Mouse (Mus musculus) midbrain, embryonic 13.5 days (tissue): ENCODE data around the gene Set. TPM values are rescaled to one million over a fixed set of nuclear protein-coding genes. Genes with fewer than 3 reads are reported as not detected.
A peak's percentile ranks its signal among the peaks of the same experiment; 100 is the strongest.

Experiments
- ATAC-seq: fragments of 200-750 bp; cut with Nextera tagmentation; 2 replicates; pipeline ENCODE4 v1.8.0; 2017; ENCODE audit warnings: mild to moderate bottlenecking, moderate TSS enrichment, moderate library complexity
- H3K27ac ChIP-seq: fragments of 300-500 bp; sonication (generic); 2 replicates; pipeline ENCODE4 v1.5.1; 2015; ENCODE audit warnings: inconsistent platforms, mild to moderate bottlenecking, moderate library complexity
- H3K27me3 ChIP-seq: fragments of 300-500 bp; sonication (generic); 2 replicates; pipeline ENCODE4 v1.6.1; 2015; ENCODE audit warnings: mild to moderate bottlenecking, inconsistent platforms
- H3K36me3 ChIP-seq: fragments of 300-500 bp; sonication (generic); 2 replicates; pipeline ENCODE4 v1.6.1; 2015; ENCODE audit warnings: mild to moderate bottlenecking, inconsistent platforms
- H3K4me1 ChIP-seq: fragments of 300-500 bp; sonication (generic); replicated peaks from 2 replicates; pipeline ENCODE4 v1.6.1; 2015; ENCODE audit warnings: inconsistent platforms
- H3K4me2 ChIP-seq: fragments of 300-500 bp; sonication (generic); replicated peaks from 2 replicates; pipeline ENCODE4 v1.6.1; 2015; ENCODE audit warnings: moderate library complexity, mild to moderate bottlenecking, inconsistent platforms
- H3K4me3 ChIP-seq: fragments of 300-500 bp; sonication (generic); replicated peaks from 2 replicates; pipeline ENCODE4 v1.5.1; 2015; ENCODE audit warnings: mild to moderate bottlenecking, inconsistent platforms
- H3K9ac ChIP-seq: fragments of 300-500 bp; sonication (generic); replicated peaks from 2 replicates; pipeline ENCODE4 v1.6.1; 2015; ENCODE audit warnings: mild to moderate bottlenecking, inconsistent platforms
- H3K9me3 ChIP-seq: fragments of 300-500 bp; sonication (generic); 2 replicates; pipeline ENCODE4 v1.6.1; 2016; ENCODE audit warnings: mild to moderate bottlenecking, inconsistent platforms
- WGBS: fragments of 180-500 bp; shearing (Covaris S2); methylation state at CpG from one replicate; pipeline ENCODE4 v1.1.7; 2015; 5-methylcytosine and 5-hydroxymethylcytosine counted together
- polyA plus RNA-seq: library from polyadenylated mRNA; unstranded; fragments of >200 nt; fragmentation: Nextera tagmentation; extraction: Ambion mirVana; gene quantifications from 2 replicates; pipeline ENCODE4 v1.2.1, GENCODE M21; 2015

Gene Set
- 448 and 482 TPM in 2 replicates for polyA plus RNA-seq

GRCm38 (mm10) chr2:30057223-30057904 is at the start of gene Set:
Set (plus strand) TSS chr2:30057378.
- Histone ChIP-seq H3K9ac (no peak within 1 kb of the TSS), H3K27me3 (0 out of 2 replicates have a peak, but pooled peaks cover 5% of the 10 kb centered on the region), H3K4me1 (peaks cover 11% of the 10 kb centered on the region), H3K4me2 (no peak within 1 kb of the TSS), H3K27ac (no peak within 1 kb of the TSS), H3K36me3 (no peaks in the 10 kb centered on the region), H3K4me3 (no peak within 1 kb of the TSS), H3K9me3 (no peaks in the 10 kb centered on the region)
- no peak for ATAC-seq
- 50% methylated on average over 12 of the region's 12 CpGs for WGBS

- no peak overlapping the region for H3K27ac ChIP-seq
- no peaks in the 10 kb centered on the region for H3K4me1 ChIP-seq
- no peak overlapping the region for H3K4me3 ChIP-seq
- no peaks in the 10 kb centered on the region for H3K9me3 ChIP-seq
- no peaks in the 10 kb centered on the region for H3K27me3 ChIP-seq
- no peak overlapping the region for H3K4me2 ChIP-seq
- 91% methylated on average over 1 of the region's 1 CpGs for WGBS
- no peak overlapping the region for H3K9ac ChIP-seq
- no peak for ATAC-seq
- H3K36me3 ChIP-seq, result peaks cover 97% of the 10 kb centered on the region
These were observed 48.1 kb upstream of the Set start for GRCm38 (mm10) chr2:30009101-30009500.

- Histone ChIP-seq H3K4me3 (no peak overlapping the region), H3K36me3 (peaks cover 99% of the 10 kb centered on the region), H3K4me2 (no peak overlapping the region), H3K27me3 (no peaks in the 10 kb centered on the region), H3K27ac (no peak overlapping the region), H3K9ac (no peak overlapping the region), H3K9me3 (no peaks in the 10 kb centered on the region), H3K4me1 (no peaks in the 10 kb centered on the region)
- WGBS, result 94% methylated on average over 8 of the region's 8 CpGs
- ATAC-seq, result no peak
These were observed 46.3 kb upstream of the Set start for GRCm38 (mm10) chr2:30010840-30011281.

DNA sequence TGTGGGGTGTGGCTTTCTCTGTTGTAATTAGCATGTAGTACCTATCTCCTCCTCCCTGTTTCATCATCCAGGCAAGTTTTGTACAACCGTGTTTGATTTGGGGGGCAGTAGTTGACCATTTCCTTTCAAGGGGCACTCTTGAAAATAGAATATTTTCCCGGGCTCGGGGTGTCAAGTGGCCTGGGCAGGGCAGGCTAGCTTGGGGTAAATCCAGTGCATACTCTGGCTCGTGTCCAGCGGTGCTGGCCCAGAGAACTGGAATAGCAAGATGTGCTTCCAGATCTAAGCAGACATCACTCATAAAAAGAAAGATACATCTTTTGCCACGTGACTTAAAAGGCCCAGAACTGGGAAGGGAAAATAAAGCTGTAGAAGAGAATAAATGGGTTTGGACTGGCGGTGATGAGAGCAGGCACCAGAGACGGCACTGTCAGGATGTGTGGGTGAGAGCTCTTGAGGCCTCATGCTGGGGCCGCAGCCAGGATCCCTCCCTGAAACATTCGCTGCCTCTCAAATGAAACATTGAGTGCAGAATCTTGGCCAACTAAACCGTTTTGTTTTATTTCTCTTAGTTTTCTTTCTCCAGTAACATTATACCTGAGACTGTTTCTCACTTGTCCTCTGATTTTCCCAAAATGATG is 42.7 kb upstream of the Set start:
- ATAC-seq, result no peak
- Histone ChIP-seq H3K36me3 (peaks cover 98% of the 10 kb centered on the region), H3K9me3 (no peaks in the 10 kb centered on the region), H3K4me1 (no peaks in the 10 kb centered on the region), H3K9ac (no peak overlapping the region), H3K4me2 (no peak overlapping the region), H3K27ac (no peak overlapping the region), H3K27me3 (no peaks in the 10 kb centered on the region), H3K4me3 (no peak overlapping the region)
- WGBS, result 96% methylated on average over 11 of the region's 11 CpGs

GRCm38 (mm10) chr2:30025454-30025853 is 31.7 kb upstream of the Set start:
- Histone ChIP-seq H3K9ac (no peak overlapping the region), H3K27me3 (no peaks in the 10 kb centered on the region), H3K4me3 (no peak overlapping the region), H3K4me1 (no peaks in the 10 kb centered on the region), H3K27ac (no peak overlapping the region), H3K9me3 (no peaks in the 10 kb centered on the region), H3K4me2 (no peak overlapping the region), H3K36me3 (peaks cover 99% of the 10 kb centered on the region)
- 84% methylated on average over 4 of the region's 4 CpGs for WGBS
- ATAC-seq, result no peak

DNA sequence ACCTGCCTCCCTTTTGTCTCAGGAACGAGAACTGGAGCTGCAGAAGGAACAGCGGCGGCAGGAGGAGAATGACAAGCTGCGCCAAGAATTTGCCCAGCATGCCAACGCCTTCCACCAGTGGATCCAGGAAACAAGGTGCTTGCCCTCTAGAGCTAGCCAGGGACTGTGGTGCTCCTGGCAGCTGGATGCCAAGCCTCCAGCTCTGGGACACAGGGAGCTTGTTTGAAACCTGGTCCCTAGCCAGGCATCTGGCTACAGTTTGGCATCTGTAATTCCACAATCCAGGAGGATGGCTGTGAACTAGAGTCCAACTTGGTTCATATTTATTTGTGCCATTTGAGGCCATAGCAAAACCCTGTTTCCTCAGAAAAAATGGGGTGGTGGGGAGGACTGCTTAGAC is 30.2 kb upstream of the Set start:
- H3K27me3 ChIP-seq, result no peaks in the 10 kb centered on the region
- H3K4me1 ChIP-seq, result no peaks in the 10 kb centered on the region
- WGBS, result 95% methylated on average over 5 of the region's 5 CpGs
- H3K4me2 ChIP-seq, result no peak overlapping the region
- H3K36me3 ChIP-seq, result peaks cover 100% of the 10 kb centered on the region
- no peaks in the 10 kb centered on the region for H3K9me3 ChIP-seq
- H3K9ac ChIP-seq, result no peak overlapping the region
- ATAC-seq, result no peak
- H3K27ac ChIP-seq, result no peak overlapping the region
- H3K4me3 ChIP-seq, result no peak overlapping the region

DNA sequence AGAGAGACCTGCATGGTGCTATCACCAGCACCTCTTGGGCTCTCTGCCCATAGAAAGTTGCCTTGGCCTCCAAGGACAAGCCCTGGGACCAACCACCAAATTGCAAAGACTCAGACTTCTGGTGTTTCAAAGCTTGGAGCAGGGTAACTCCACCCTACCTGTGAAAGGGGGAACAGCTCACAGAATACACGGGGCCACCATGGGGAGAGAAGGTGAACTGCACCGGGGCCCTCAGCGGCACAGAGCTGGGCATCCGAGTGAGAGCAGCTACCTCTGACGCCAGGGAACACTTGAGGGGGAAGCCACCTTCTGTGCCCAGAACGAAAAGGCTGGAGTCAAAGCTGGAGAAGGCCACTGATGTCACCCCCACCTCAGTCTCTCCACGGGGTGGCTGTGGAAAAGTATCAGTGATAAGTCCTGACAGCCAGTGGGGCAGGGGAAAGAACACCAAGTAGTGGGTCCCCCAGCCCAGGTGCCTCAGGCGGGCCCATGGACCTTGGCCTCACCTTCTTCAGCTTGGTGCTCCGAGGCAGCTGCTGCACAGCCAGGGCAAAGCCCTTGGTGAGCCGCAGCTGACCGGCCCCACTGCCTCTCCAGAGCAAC is 24.8 kb upstream of the Set start:
- H3K27me3 ChIP-seq, result no peaks in the 10 kb centered on the region
- WGBS, result 63% methylated on average over 11 of the region's 11 CpGs
- H3K36me3 ChIP-seq, result peaks cover 91% of the 10 kb centered on the region
- no peak overlapping the region for H3K27ac ChIP-seq
- H3K9ac ChIP-seq, result no peak overlapping the region
- no peaks in the 10 kb centered on the region for H3K4me1 ChIP-seq
- H3K4me2 ChIP-seq, result no peak overlapping the region
- ATAC-seq, result peak; percentile 37; the same call in 1 of the 2 replicates
- no peak overlapping the region for H3K4me3 ChIP-seq
- no peaks in the 10 kb centered on the region for H3K9me3 ChIP-seq

- Histone ChIP-seq H3K4me1 (no peaks in the 10 kb centered on the region), H3K9ac (0 out of 2 replicates have a peak overlapping the region, but pooled peaks have one; percentile 10), H3K4me3 (no peak overlapping the region), H3K4me2 (no peak overlapping the region), H3K36me3 (peaks cover 91% of the 10 kb centered on the region), H3K9me3 (no peaks in the 10 kb centered on the region), H3K27me3 (no peaks in the 10 kb centered on the region), H3K27ac (0 out of 2 replicates have a peak overlapping the region, but pooled peaks have one; percentile 35)
- WGBS, result 76% methylated on average over 6 of the region's 6 CpGs
- ATAC-seq, result no peak
These were observed 24.2 kb upstream of the Set start for GRCm38 (mm10) chr2:30032957-30033356.

GRCm38 (mm10) chr2:30037762-30038161 is 19.4 kb upstream of the Set start:
- Histone ChIP-seq H3K27ac (no peak overlapping the region), H3K36me3 (peaks cover 56% of the 10 kb centered on the region), H3K9ac (no peak overlapping the region), H3K4me2 (no peak overlapping the region), H3K9me3 (no peaks in the 10 kb centered on the region), H3K4me3 (no peak overlapping the region), H3K27me3 (no peaks in the 10 kb centered on the region), H3K4me1 (peaks cover 5% of the 10 kb centered on the region; the same call in 1 of the 2 replicates)
- 87% methylated on average over 2 of the region's 2 CpGs for WGBS
- ATAC-seq, result no peak

GRCm38 (mm10) chr2:30038370-30038769 is 18.8 kb upstream of the Set start:
- Histone ChIP-seq H3K9me3 (no peaks in the 10 kb centered on the region), H3K27me3 (no peaks in the 10 kb centered on the region), H3K36me3 (peaks cover 50% of the 10 kb centered on the region), H3K9ac (no peak overlapping the region), H3K4me3 (no peak overlapping the region), H3K4me2 (no peak overlapping the region), H3K4me1 (peaks cover 6% of the 10 kb centered on the region; the same call in 1 of the 2 replicates), H3K27ac (no peak overlapping the region)
- 94% methylated on average over 10 of the region's 10 CpGs for WGBS
- ATAC-seq, result no peak

GRCm38 (mm10) chr2:30039687-30040086 is 17.5 kb upstream of the Set start:
- ATAC-seq, result no peak
- no peak overlapping the region for H3K4me2 ChIP-seq
- peaks cover 41% of the 10 kb centered on the region for H3K36me3 ChIP-seq
- no peak overlapping the region for H3K4me3 ChIP-seq
- H3K9me3 ChIP-seq, result no peaks in the 10 kb centered on the region
- H3K4me1 ChIP-seq, result peaks cover 6% of the 10 kb centered on the region; the same call in 1 of the 2 replicates
- H3K9ac ChIP-seq, result no peak overlapping the region
- no peaks in the 10 kb centered on the region for H3K27me3 ChIP-seq
- no peak overlapping the region for H3K27ac ChIP-seq

GRCm38 (mm10) chr2:30042445-30042844 is 14.7 kb upstream of the Set start:
- ATAC-seq, result no peak

More at GRCm38 (mm10) chr2:30042445-30042844, 14.7 kb upstream of the Set start:
- H3K4me2 ChIP-seq, result no peak overlapping the region
- no peak overlapping the region for H3K27ac ChIP-seq
- no peaks in the 10 kb centered on the region for H3K27me3 ChIP-seq
- peaks cover 32% of the 10 kb centered on the region for H3K36me3 ChIP-seq
- WGBS, result 3% methylated on average over 4 of the region's 4 CpGs
- peaks cover 6% of the 10 kb centered on the region; the same call in 1 of the 2 replicates for H3K4me1 ChIP-seq
- H3K9me3 ChIP-seq, result no peaks in the 10 kb centered on the region
- no peak overlapping the region for H3K9ac ChIP-seq
- H3K4me3 ChIP-seq, result no peak overlapping the region
